Mouse (Mus musculus) liver, adult (tissue): Measurements from ENCODE around the gene B4galnt3.

Source experiments
- GATA4 ChIP-seq: IDR thresholded peaks from 2 replicates; pipeline ENCODE4 v1.6.1; 2014; ENCODE audit warnings: mild to moderate bottlenecking, low read length; ENCODE audit not compliant: insufficient replicate concordance

Gene B4galnt3

GRCm38 (mm10) chr6:120159133-120159901 lies 135.0 kb downstream of the B4galnt3 start:
- TF ChIP-seq GATA4 = no peak

DNA sequence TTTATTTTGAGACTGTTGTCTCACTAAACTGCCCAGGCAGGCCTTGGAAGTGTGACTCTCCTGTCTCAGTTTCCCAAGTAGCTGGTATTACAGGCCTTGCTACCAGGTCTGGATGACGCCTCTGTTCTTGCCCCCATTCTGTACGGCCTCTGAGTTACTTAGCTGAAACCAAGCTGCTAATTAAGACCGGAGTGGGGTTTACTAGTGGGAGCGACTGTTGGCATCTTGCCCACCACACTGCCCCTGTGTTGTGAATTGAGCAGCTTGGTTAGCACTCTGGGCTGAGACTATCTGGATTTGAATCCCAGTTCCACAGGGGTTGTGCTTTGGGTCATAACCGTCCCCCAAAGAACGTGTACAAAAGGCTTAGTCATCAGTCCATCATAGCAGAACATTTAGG lies 136.9 kb downstream of the B4galnt3 start:
- no peak for TF ChIP-seq GATA4

DNA sequence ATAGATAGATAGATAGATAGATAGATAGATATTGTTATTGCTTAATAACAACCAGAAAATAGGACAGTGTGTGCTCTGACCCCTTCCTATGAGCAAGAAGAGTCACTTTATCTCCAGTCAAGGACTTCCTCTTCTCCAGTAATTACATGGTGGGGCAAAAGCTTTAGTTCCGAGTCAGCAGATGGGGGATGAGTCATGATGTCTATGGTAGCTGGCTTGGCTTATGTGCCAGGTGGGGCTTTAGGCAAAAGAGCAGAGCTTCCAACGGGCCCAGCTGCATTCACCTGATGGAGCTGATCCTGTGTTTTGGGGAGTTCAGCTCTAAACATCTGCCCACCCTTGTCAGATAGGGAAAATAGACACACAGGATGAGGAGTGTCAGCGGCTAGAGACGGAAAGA lies 138.8 kb downstream of the B4galnt3 start:
- TF ChIP-seq GATA4 = no peak

- TF ChIP-seq GATA4 = no peak
Observed at GRCm38 (mm10) chr6:120154526-120155309, 139.6 kb downstream of the B4galnt3 start.
